Mouse (Mus musculus) kidney, adult 10 weeks (tissue): ENCODE measurements around the gene Psap. TPM values are rescaled to one million over a fixed set of nuclear protein-coding genes. Genes with fewer than 3 reads are reported as not detected.

Source experiments
- polyA plus RNA-seq: library from polyadenylated mRNA; stranded (reverse); fragments of 350-450 nt; fragmentation: Illumina TruSeq; extraction: RNeasy Lipid Tissue Mini Kit (QIAGEN cat#74804); gene quantifications from one replicate; pipeline ENCODE4 v1.2.3, GENCODE M21; 2014; ENCODE audit warnings: low read depth, low replicate concordance

The Psap gene
- 145 TPM for polyA plus RNA-seq

DNA sequence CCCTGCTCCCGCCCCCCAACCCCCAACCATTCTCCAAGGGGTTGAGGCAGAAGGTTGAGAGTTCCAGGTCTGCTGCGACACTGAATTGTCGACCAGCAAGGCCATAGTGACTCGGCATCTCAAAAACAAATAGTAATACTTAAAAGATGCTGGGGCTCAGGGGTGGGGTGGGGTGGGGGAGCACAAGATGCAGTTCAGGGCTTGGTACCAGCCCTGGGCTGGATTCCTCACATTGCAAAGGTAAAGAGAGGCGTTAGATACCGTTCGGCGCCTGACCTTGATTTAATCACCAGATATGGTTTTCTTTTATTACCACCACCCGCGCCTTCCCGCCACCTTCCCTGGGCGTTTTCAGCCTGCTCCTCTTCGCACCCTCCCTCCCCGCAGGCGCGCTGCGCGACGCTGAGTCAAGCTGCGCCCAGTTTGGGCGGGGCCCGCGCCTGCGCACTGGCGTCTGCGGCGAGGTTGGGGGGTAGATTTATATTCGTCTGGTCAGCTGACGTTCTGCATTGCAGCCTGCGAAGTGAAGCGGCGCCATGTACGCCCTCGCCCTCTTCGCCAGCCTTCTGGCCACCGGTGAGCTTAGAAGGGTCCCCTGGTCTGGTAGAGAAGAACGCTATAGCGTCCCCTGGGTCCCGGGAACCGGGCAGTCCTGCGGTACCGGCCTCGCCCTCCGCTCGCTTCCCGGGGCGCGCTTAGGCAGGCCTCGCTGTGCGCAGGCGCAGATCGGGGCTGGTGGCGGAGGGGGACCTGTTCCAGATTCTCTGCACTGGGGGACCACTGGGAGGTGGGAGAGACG lies at the start of gene Psap:
Psap (plus strand) TSS at position 421 of the 799 bp plus-strand sequence.

DNA sequence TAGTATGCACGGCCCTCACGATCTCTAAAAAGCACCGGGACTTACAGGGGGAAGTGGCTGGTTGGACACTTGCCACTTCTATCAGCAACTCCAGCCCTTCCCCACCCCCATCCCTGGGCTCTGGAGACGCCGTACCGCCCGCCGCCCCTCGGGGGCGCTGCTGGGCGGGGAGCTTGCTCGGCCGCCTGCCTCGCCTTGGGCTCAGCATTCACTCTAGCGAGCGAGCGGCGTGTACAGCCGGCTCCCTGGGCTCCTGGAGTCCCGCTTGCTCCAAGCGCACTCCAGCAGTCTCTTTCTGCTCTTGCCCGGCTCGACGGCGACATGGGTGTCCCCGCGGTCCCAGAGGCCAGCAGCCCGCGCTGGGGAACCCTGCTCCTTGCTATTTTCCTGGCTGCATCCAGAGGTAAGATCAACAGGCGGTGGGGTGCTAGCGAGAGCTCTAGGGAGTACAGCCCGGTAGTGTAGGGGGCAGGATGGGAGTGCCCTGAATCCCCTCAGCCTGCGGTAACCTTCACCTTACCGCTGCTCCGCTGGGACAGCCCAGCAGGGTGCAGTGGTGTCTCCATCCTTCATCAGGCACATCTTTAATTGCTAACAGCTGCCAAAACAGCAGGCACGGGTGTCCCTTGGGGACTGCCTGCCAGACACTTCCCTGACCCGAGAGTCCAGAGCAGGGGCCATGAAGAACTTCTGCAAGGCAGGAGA lies 69.4 kb downstream of the Psap start, which contains the start of gene Vsir:
Vsir (plus strand) TSS at position 151 of the 705 bp plus-strand sequence.

Other genes with a start within 250 kb of the Psap start
- 0.28 TPM for gene Spock2, start 171.4 kb upstream of the Psap start, polyA plus RNA-seq
- 3.4 TPM for gene Chst3, start 58.4 kb upstream of the Psap start, polyA plus RNA-seq
- 0.81 TPM for gene Vsir, start 69.2 kb downstream of the Psap start, polyA plus RNA-seq
- not detected for gene Gm17455, start 122.1 kb downstream of the Psap start, polyA plus RNA-seq